Mouse (Mus musculus) midbrain, embryonic 11.5 days (tissue): Measurements from ENCODE around the gene Dnah2. TPM values are rescaled to one million over a fixed set of nuclear protein-coding genes. Genes with fewer than 3 reads are reported as not detected.

Experiments
- ATAC-seq: fragments of 200-750 bp; cut with Nextera tagmentation; 2 replicates; pipeline ENCODE4 v1.8.0; 2017; ENCODE audit warnings: moderate TSS enrichment, moderate library complexity; ENCODE audit not compliant: low FRiP score
- DNase-seq: peaks from one replicate; pipeline ENCODE4 v3.0.0; 2015; ENCODE audit warnings: low spot score; ENCODE audit errors: missing footprints
- H3K27ac ChIP-seq: fragments of 300-500 bp; sonication (generic); 2 replicates; pipeline ENCODE4 v1.5.1; 2014; ENCODE audit warnings: low read depth, low read length
- H3K27me3 ChIP-seq: fragments of 300-500 bp; sonication (generic); 2 replicates; pipeline ENCODE4 v1.6.1; 2014; ENCODE audit warnings: mild to moderate bottlenecking, low read length, moderate library complexity, mixed read lengths; ENCODE audit not compliant: control insufficient read depth, insufficient read depth
- H3K36me3 ChIP-seq: fragments of 300-500 bp; sonication (generic); 2 replicates; pipeline ENCODE4 v1.6.1; 2014; ENCODE audit warnings: mild to moderate bottlenecking, low read length, moderate library complexity, mixed read lengths; ENCODE audit not compliant: control insufficient read depth, insufficient read depth
- H3K4me1 ChIP-seq: fragments of 300-500 bp; sonication (generic); 2 replicates; pipeline ENCODE4 v1.6.1; 2014; ENCODE audit warnings: low read length; ENCODE audit not compliant: control insufficient read depth, insufficient read depth
- H3K4me2 ChIP-seq: fragments of 300-500 bp; sonication (generic); 2 replicates; pipeline ENCODE4 v1.6.1; 2014; ENCODE audit warnings: mild to moderate bottlenecking, moderate library complexity
- H3K4me3 ChIP-seq: fragments of 300-500 bp; sonication (generic); 2 replicates; pipeline ENCODE4 v1.5.1; 2014; ENCODE audit warnings: low read depth, low read length
- H3K9ac ChIP-seq: fragments of 300-500 bp; sonication (generic); 2 replicates; pipeline ENCODE4 v1.6.1; 2014; ENCODE audit warnings: low read length
- H3K9me3 ChIP-seq: fragments of 300-500 bp; sonication (generic); 2 replicates; pipeline ENCODE4 v1.6.1; 2016; ENCODE audit warnings: low read length; ENCODE audit not compliant: control insufficient read depth
- WGBS: fragments of 180-500 bp; shearing (Covaris S2); extraction: QIAGEN DNeasy Blood & Tissue Kit; methylation state at CpG from one replicate; pipeline ENCODE4 v1.1.7; 2014; 5-methylcytosine and 5-hydroxymethylcytosine counted together
- polyA plus RNA-seq: library from polyadenylated mRNA; unstranded; fragments of >200 nt; fragmentation: Nextera tagmentation; extraction: Ambion mirVana; gene quantifications from 2 replicates; pipeline ENCODE4 v1.2.1, GENCODE M21; 2014

Gene Dnah2
- polyA plus RNA-seq, 1 experiment from 2014 or later, result 1.00 TPM

DNA sequence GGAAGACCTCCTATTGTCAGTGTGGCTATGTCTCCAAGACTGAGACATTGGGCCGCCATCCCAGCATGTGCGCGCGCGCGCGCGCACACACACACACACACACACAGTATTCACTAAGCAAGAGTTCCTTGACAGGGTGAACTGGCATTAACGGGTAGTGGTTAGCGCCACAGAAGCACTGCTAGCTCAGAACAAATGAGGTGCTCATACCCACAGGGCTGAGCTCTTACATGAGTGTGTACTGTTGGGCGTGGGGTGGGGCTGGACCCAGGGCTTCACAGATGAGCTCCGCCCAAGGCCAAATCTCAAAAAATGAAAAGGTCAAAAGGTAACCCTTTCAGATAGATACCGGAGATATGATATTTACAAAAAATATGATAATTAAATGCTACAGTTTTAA, 36.0 kb upstream of the Dnah2 start:
- WGBS, result 96% methylated on average over 13 of the region's 13 CpGs
- ATAC-seq, result no peak
- H3K36me3 ChIP-seq, result peaks cover 10% of the 10 kb centered on the region

DNA sequence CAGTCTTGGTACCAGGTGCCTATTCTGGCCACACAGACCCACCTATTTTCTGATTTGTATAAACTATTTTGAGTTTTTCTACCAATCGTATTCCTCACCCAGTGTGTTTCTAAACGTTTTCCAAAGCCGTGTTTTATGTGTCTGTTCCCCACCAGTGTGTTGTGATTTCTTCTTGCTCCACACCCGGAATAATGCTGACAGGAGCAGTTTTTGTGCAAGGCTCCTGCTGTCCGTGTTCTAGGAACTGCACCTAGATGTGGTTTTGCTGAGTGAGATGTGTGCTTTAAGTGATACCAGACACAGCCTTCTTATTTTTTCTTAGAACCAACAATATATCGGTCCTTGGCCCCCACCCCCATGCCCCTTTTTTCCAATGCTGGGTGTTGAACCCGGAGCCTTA, 35.1 kb upstream of the Dnah2 start:
- Histone ChIP-seq H3K27me3 (no peaks in the 10 kb centered on the region), H3K4me2 (no peak overlapping the region), H3K36me3 (peaks cover 4% of the 10 kb centered on the region), H3K9ac (no peak overlapping the region), H3K27ac (no peak overlapping the region), H3K4me3 (no peak overlapping the region), H3K9me3 (no peaks in the 10 kb centered on the region), H3K4me1 (peaks cover 11% of the 10 kb centered on the region; the same call in 1 of the 2 replicates)
- WGBS, result 86% methylated on average over 7 of the region's 7 CpGs
- ATAC-seq (no peak), DNase-seq (no peak)

More for the DNA sequence above, 36.0 kb upstream of the Dnah2 start:
- Histone ChIP-seq H3K4me3 (no peak overlapping the region), H3K9ac (no peak overlapping the region), H3K9me3 (no peaks in the 10 kb centered on the region), H3K4me2 (no peak overlapping the region), H3K4me1 (peaks cover 11% of the 10 kb centered on the region; the same call in 1 of the 2 replicates), H3K27me3 (no peaks in the 10 kb centered on the region), H3K27ac (no peak overlapping the region)
- DNase-seq, result no peak

DNA sequence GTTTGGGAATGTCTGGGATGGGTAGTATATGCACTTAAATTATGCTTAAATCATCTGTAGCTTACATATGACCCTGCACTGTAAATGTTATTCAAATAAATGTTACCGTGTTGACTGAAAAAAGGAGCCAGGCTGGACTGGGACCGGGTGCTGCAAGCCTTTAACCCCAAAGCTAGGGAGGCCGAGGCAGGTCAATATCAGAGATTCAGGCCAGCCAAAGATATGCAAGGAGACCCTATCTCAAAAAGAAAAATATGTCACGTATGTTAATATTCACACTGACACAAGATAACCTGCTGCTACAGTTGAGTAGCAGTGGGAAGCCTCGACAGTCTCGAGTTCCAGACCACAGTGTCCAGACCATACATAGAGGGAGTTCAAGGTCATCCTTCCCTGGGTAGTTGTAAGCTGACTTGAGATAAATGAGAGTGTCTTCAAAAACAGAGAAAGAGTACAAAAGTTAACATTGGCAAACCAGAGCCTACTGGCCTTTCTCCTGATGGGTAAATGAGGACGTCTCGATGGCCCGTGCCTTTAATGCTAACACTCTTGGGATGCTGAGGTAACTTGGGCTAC, 33.4 kb upstream of the Dnah2 start:
- Histone ChIP-seq H3K4me1 (peaks cover 22% of the 10 kb centered on the region), H3K9ac (no peak overlapping the region), H3K36me3 (no peaks in the 10 kb centered on the region), H3K27me3 (no peaks in the 10 kb centered on the region), H3K27ac (no peak overlapping the region), H3K9me3 (no peaks in the 10 kb centered on the region), H3K4me3 (peak overlapping the region; percentile 64), H3K4me2 (peak overlapping the region; percentile 57)
- no peak for ATAC-seq
- 64% methylated on average over 9 of the region's 9 CpGs for WGBS
- DNase-seq, result no peak

DNA sequence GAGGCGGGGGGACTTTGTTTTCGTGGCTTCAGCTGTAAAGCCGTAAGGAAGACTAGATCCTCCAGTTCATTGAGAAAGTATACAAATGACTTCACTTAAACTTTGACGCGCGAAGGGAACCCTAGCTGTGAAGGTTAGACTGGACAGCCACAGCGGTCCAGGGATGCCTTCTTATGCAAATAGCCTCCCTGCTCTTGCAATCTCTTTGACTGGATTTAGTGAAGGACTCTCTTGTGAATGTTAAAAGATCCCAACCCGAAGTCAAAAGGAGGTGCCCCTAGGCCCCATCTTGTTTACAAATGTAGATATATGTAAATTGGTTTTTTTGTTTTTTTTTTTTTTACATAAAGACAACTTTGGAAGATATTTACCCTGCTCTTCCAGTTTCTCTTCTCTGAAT, 32.9 kb upstream of the Dnah2 start:
- under 1% methylated on average over 8 of the region's 8 CpGs for WGBS
- H3K9ac ChIP-seq, result peak overlapping the region; percentile 75
- no peaks in the 10 kb centered on the region for H3K36me3 ChIP-seq
- no peak for DNase-seq
- peak overlapping the region; percentile 64 for H3K4me3 ChIP-seq
- no peaks in the 10 kb centered on the region for H3K27me3 ChIP-seq
- no peaks in the 10 kb centered on the region for H3K9me3 ChIP-seq
- peak overlapping the region; percentile 57 for H3K4me2 ChIP-seq
- H3K4me1 ChIP-seq, result peaks cover 27% of the 10 kb centered on the region
- H3K27ac ChIP-seq, result peak overlapping the region; percentile 83
- no peak for ATAC-seq

DNA sequence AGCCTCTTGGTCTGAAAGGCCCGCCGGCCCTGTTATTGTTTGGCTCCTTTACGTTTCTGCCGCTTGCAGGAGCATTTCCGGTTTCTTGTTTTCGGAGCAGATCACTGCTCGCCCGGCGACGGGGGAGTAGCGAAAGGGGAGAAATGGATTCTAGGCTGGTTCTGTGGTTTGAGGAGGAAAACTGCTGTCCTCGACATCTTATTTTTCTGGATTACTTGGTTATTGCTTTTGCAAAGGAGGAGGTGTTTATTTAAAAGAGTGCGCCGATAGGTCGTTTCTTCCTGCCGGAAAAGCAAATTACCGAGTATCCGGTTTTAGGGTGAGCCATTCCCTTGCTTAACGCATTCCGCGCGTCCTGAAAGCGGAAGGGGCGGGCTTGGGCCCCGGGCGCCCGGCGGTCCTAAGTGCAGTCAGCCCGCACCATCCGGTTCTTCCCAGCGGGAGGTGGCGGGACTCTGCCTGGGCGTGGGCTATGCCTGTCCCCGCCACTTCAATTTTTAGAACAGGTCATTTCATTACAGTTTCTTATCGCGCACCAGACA, 32.3 kb upstream of the Dnah2 start:
- under 1% methylated on average over 36 of the region's 36 CpGs for WGBS
- Histone ChIP-seq H3K9me3 (no peaks in the 10 kb centered on the region), H3K9ac (peak overlapping the region; percentile 75), H3K27me3 (no peaks in the 10 kb centered on the region), H3K4me3 (peak overlapping the region; percentile 64), H3K36me3 (no peaks in the 10 kb centered on the region), H3K4me1 (peaks cover 33% of the 10 kb centered on the region), H3K27ac (peak overlapping the region; percentile 83), H3K4me2 (peak overlapping the region; percentile 57)
- DNase-seq (peak; percentile 99), ATAC-seq (peak; percentile 82)

DNA sequence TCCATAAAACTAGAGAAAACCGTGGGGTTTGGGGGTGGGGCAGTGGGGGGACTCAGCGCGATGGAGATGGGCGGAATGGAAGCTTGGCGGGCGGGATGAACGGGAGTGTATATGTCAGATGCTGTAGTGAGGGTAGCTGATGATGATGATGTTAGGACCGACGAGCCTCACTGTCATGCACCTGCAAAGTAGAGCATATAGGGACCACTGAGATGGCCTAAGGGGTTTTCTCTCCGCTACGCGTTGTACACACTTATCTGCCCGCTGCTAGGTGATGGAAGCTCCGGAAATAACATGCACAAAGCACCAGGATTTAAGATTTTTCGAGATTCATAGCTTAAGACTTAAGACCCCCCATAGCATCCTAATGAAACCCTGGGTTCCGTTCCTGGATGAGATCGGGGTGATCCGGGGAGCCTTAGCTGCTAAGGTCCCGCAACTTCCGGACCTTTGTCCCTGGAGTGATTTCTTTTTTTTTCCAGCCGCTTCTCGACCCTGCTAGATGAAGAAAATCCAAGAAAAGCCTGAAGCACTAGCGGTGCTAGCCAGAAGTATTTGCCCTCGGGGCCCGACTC, 31.7 kb upstream of the Dnah2 start:
- Histone ChIP-seq H3K4me1 (peaks cover 35% of the 10 kb centered on the region), H3K4me3 (peak overlapping the region; percentile 64), H3K27me3 (no peaks in the 10 kb centered on the region), H3K27ac (peak overlapping the region; percentile 83), H3K9me3 (no peaks in the 10 kb centered on the region), H3K4me2 (peak overlapping the region; percentile 57), H3K36me3 (no peaks in the 10 kb centered on the region), H3K9ac (peak overlapping the region; percentile 75)
- 0% methylated on average over 25 of the region's 25 CpGs for WGBS
- DNase-seq (no peak), ATAC-seq (peak; percentile 23)

DNA sequence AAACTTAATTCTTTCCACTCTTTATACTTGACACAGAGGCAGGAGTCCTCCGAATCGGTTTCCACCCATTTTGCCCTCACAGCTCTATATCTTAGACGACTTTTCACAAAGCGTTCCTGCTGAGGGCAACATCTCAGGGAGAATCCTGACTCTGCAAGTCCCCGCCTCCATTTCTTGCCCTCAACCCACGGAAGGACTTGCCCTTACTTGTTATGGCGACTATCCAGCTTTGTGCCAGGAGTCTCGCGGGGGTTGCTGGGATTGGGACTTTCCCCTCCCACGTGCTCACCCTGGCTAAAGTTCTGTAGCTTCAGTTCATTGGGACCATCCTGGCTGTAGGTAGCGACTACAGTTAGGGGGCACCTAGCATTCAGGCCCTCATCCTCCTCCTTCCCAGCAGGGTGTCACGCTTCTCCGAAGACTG, 31.2 kb upstream of the Dnah2 start, which contains the start of the genes Wrap53 and Trp53:
Gene Wrap53, minus strand, starts transcription at position 165 of the 424 bp plus-strand sequence.
Gene Trp53, plus strand, starts transcription at position 269 of the 424 bp plus-strand sequence.
- Histone ChIP-seq H3K4me2 (peak within 1 kb of the TSS; percentile 76), H3K9ac (peak within 1 kb of the TSS; percentile 78), H3K36me3 (no peaks in the 10 kb centered on the region), H3K9me3 (no peaks in the 10 kb centered on the region), H3K4me1 (peaks cover 35% of the 10 kb centered on the region), H3K27me3 (no peaks in the 10 kb centered on the region), H3K4me3 (peak within 1 kb of the TSS; percentile 64), H3K27ac (peak within 1 kb of the TSS; percentile 83)
- peak; percentile 62 for ATAC-seq
- DNase-seq, result peak; percentile 97
- under 1% methylated on average over 13 of the region's 13 CpGs for WGBS

DNA sequence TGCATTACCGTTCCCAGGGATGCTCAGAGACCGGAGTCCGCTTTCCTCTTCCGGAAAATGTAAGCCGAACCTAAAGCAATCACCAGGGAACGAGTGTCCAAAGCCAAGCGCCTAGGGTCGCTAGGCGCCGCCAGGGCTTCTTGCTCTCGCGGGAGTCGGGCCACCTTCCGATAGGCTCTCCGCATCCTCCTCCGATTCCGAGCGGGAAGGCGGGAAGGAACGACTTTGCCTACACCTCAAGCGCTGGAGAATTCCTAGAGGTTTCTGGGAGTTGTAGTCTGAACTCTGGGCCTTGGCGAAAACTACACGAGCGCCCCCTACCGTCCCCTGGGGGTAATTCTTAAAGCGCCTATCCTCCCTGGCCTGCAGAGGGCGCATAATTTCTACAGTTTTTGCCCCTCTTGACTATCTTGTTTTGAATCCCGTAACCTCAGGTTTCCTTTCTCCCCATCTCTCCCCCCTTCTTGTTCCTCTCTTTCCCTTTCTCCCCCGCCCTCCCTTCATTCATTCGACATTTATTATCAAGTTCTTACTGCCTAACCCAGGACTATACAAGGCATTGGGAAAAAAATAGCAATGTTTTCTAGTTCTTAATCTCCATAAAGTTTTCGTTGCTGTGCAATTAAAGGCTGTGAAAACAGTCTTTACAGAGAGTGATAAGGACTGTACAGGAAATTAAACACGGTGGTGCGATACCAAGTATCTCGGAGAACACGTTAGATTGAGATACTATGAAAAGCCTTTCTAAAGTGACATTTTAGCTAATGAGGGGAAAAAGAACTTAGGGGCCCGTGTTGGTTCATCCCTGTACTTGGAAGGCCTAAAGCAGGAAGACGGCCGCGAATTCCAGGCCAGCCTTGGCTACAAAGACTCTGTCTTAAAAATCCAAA, 30.5 kb upstream of the Dnah2 start:
- Histone ChIP-seq H3K27me3 (no peaks in the 10 kb centered on the region), H3K9me3 (no peaks in the 10 kb centered on the region), H3K36me3 (no peaks in the 10 kb centered on the region), H3K9ac (peak overlapping the region; percentile 78), H3K4me1 (peaks cover 37% of the 10 kb centered on the region), H3K4me2 (peak overlapping the region; percentile 76), H3K4me3 (peak overlapping the region; percentile 64), H3K27ac (peak overlapping the region; percentile 64)
- DNase-seq, result peak; percentile 100
- WGBS, result 3% methylated on average over 39 of the region's 39 CpGs
- peak; percentile 81 for ATAC-seq
